Mouse (Mus musculus) heart, embryonic 13.5 days (tissue): ENCODE data around the gene Ptprm. TPM values are rescaled to one million over a fixed set of nuclear protein-coding genes. Genes with fewer than 3 reads are reported as not detected.
"Not testable (repeated sequence)": the region's sequence is repeated elsewhere in the genome, so short reads cannot be mapped to it uniquely, and the experiment has no call there.

ENCODE experiments used
- ATAC-seq: fragments of 200-750 bp; cut with Nextera tagmentation; 2 replicates; pipeline ENCODE4 v1.8.0; 2017; ENCODE audit warnings: moderate TSS enrichment; ENCODE audit not compliant: insufficient number of reproducible peaks, low FRiP score, low TSS enrichment; ENCODE audit errors: extremely low read depth
- H3K27ac ChIP-seq: fragments of 300-500 bp; sonication (generic); replicated peaks from 2 replicates; pipeline ENCODE4 v1.5.1; 2015; ENCODE audit warnings: moderate library complexity, mild to moderate bottlenecking, inconsistent platforms
- H3K27me3 ChIP-seq: fragments of 300-500 bp; sonication (generic); replicated peaks from 2 replicates; pipeline ENCODE4 v1.6.1; 2015; ENCODE audit warnings: mild to moderate bottlenecking, inconsistent platforms
- H3K36me3 ChIP-seq: fragments of 300-500 bp; sonication (generic); 2 replicates; pipeline ENCODE4 v1.6.1; 2015; ENCODE audit warnings: mild to moderate bottlenecking, inconsistent platforms
- H3K4me1 ChIP-seq: fragments of 300-500 bp; sonication (generic); 2 replicates; pipeline ENCODE4 v1.6.1; 2015; ENCODE audit warnings: inconsistent platforms
- H3K4me2 ChIP-seq: fragments of 300-500 bp; sonication (generic); 2 replicates; pipeline ENCODE4 v1.6.1; 2015; ENCODE audit warnings: inconsistent platforms, mild to moderate bottlenecking, moderate library complexity
- H3K4me3 ChIP-seq: fragments of 300-500 bp; sonication (generic); 2 replicates; pipeline ENCODE4 v1.5.1; 2015; ENCODE audit warnings: moderate library complexity, mild to moderate bottlenecking, inconsistent platforms
- H3K9ac ChIP-seq: fragments of 300-500 bp; sonication (generic); 2 replicates; pipeline ENCODE4 v1.6.1; 2015; ENCODE audit warnings: inconsistent platforms, mild to moderate bottlenecking, moderate library complexity
- H3K9me3 ChIP-seq: fragments of 300-500 bp; sonication (generic); 2 replicates; pipeline ENCODE4 v1.6.1; 2016; ENCODE audit warnings: inconsistent platforms
- WGBS: fragments of 180-500 bp; shearing (Covaris S2); methylation state at CpG from one replicate; pipeline ENCODE4 v1.1.7; 2015; ENCODE audit warnings: mixed read lengths; 5-methylcytosine and 5-hydroxymethylcytosine counted together
- polyA plus RNA-seq: library from polyadenylated mRNA; unstranded; fragments of >200 nt; fragmentation: Nextera tagmentation; extraction: Ambion mirVana; gene quantifications from 2 replicates; pipeline ENCODE4 v1.2.1, GENCODE M21; 2015

Gene Ptprm
- polyA plus RNA-seq, 1 experiment from 2014 or later: 12.7 TPM

- no peak overlapping the region for H3K9ac ChIP-seq
- no peak overlapping the region for H3K27ac ChIP-seq
- WGBS: 46% methylated on average over 2 of the region's 2 CpGs
- no peak for ATAC-seq
- no peaks in the 10 kb centered on the region for H3K4me1 ChIP-seq
- H3K9me3 ChIP-seq: no peaks in the 10 kb centered on the region
- no peak overlapping the region for H3K4me2 ChIP-seq
- no peaks in the 10 kb centered on the region for H3K36me3 ChIP-seq
- no peaks in the 10 kb centered on the region for H3K27me3 ChIP-seq
- no peak overlapping the region for H3K4me3 ChIP-seq
Observed at GRCm38 (mm10) chr17:66861557-66861956, 492.7 kb downstream of the Ptprm start.

GRCm38 (mm10) chr17:66858757-66859156 is 495.5 kb downstream of the Ptprm start:
- Histone ChIP-seq H3K27ac (no peak overlapping the region), H3K27me3 (no peaks in the 10 kb centered on the region), H3K4me2 (no peak overlapping the region), H3K4me1 (no peaks in the 10 kb centered on the region), H3K4me3 (no peak overlapping the region), H3K9me3 (no peaks in the 10 kb centered on the region), H3K9ac (no peak overlapping the region), H3K36me3 (no peaks in the 10 kb centered on the region)
- no peak for ATAC-seq

- Histone ChIP-seq H3K36me3 (no peaks in the 10 kb centered on the region), H3K4me2 (no peak overlapping the region), H3K4me1 (no peaks in the 10 kb centered on the region), H3K4me3 (no peak overlapping the region), H3K9ac (no peak overlapping the region), H3K9me3 (no peaks in the 10 kb centered on the region), H3K27ac (no peak overlapping the region), H3K27me3 (no peaks in the 10 kb centered on the region)
- ATAC-seq: no peak
- 74% methylated on average over 6 of the region's 6 CpGs for WGBS
Observed at GRCm38 (mm10) chr17:66852496-66852895, 501.8 kb downstream of the Ptprm start.

GRCm38 (mm10) chr17:66847011-66847410 is 507.2 kb downstream of the Ptprm start:
- H3K4me2 ChIP-seq, H3K4me1 ChIP-seq, H3K27ac ChIP-seq, H3K27me3 ChIP-seq, H3K36me3 ChIP-seq, H3K9ac ChIP-seq, H3K9me3 ChIP-seq, ATAC-seq, H3K4me3 ChIP-seq: not testable (repeated sequence)
- WGBS: 85% methylated on average over 4 of the region's 4 CpGs

DNA sequence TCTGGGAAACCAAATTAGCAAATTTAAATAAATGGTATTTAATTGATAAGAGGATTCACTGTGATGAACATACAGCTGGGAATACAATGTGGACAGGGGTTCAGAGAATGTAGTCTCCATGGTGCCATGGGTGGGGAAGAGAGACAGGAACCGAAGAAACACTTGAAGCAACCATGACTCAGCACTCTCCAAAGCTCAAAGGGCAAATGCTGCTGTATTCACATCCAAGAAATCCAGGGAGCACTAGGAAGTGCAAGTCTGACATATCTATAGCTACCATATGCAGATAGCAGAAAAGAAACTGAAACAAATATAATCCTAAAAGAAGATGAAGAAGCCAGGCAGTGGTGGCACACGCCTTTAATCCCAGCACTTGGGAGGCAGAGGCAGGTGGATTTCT is 531.9 kb downstream of the Ptprm start:
- Histone ChIP-seq H3K9ac (no peak overlapping the region), H3K4me3 (no peak overlapping the region), H3K27me3 (no peaks in the 10 kb centered on the region), H3K27ac (no peak overlapping the region), H3K4me2 (no peak overlapping the region), H3K4me1 (no peaks in the 10 kb centered on the region), H3K9me3 (no peaks in the 10 kb centered on the region), H3K36me3 (no peaks in the 10 kb centered on the region)
- ATAC-seq: no peak
- WGBS: 69% methylated on average over 2 of the region's 2 CpGs

DNA sequence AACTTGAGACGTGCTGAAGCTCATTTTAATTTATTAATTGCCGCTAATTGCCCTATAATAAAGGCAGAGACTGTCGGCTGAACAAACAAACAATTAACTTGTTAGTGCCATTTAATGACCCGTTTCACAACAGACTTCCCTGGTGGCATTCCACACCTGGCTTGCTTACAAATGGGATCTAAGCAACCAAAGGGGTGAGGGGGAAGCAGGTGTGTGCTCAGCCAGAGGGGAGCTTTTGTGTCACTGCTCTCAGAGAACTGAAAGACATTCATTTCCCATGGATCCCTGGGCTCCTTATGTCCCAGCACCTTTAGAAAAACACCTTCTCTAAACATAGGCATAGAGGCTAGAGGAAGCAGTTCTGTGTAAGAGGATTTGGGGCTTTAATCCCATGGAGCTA is 536.9 kb downstream of the Ptprm start:
- Histone ChIP-seq H3K4me1 (no peaks in the 10 kb centered on the region), H3K27ac (no peak overlapping the region), H3K4me3 (no peak overlapping the region), H3K36me3 (no peaks in the 10 kb centered on the region), H3K4me2 (no peak overlapping the region), H3K9ac (no peak overlapping the region), H3K27me3 (no peaks in the 10 kb centered on the region), H3K9me3 (no peaks in the 10 kb centered on the region)
- 74% methylated on average over 4 of the region's 4 CpGs for WGBS
- no peak for ATAC-seq

- ATAC-seq: no peak
- H3K36me3 ChIP-seq: no peaks in the 10 kb centered on the region
- 55% methylated on average over 2 of the region's 2 CpGs for WGBS
Observed at GRCm38 (mm10) chr17:66815921-66816320, 538.3 kb downstream of the Ptprm start.

DNA sequence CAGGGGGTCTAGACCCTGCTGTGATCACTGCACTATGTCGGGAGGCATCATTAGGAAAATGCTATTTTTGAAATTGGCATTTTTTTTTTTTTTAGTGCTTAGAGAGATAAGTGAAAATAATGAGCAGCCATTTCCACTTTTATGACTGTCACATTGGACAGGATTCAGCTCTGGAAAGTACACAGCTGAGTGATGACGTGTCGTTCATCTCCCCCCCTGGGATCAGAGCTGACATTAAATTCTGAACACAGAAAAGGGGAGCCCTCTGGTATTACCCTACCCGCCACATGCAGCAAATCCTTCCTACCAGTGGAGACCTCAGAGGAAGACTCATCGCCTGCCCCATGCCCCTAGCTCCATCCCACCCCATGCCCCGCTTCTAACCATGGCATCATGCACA is 540.5 kb downstream of the Ptprm start:
- Histone ChIP-seq H3K9ac (no peak overlapping the region), H3K4me1 (no peaks in the 10 kb centered on the region), H3K4me2 (no peak overlapping the region), H3K27me3 (no peaks in the 10 kb centered on the region), H3K4me3 (no peak overlapping the region), H3K36me3 (no peaks in the 10 kb centered on the region), H3K27ac (no peak overlapping the region), H3K9me3 (no peaks in the 10 kb centered on the region)
- ATAC-seq: no peak
- WGBS: 71% methylated on average over 6 of the region's 6 CpGs

More at GRCm38 (mm10) chr17:66815921-66816320, 538.3 kb downstream of the Ptprm start:
- Histone ChIP-seq H3K9ac (no peak overlapping the region), H3K27ac (no peak overlapping the region), H3K4me3 (no peak overlapping the region), H3K4me2 (no peak overlapping the region), H3K27me3 (no peaks in the 10 kb centered on the region), H3K4me1 (no peaks in the 10 kb centered on the region), H3K9me3 (no peaks in the 10 kb centered on the region)

GRCm38 (mm10) chr17:66813346-66813745 is 540.9 kb downstream of the Ptprm start:
- 79% methylated on average over 10 of the region's 10 CpGs for WGBS
- Histone ChIP-seq H3K4me1 (no peaks in the 10 kb centered on the region), H3K9me3 (no peaks in the 10 kb centered on the region), H3K36me3 (no peaks in the 10 kb centered on the region), H3K27ac (no peak overlapping the region), H3K27me3 (no peaks in the 10 kb centered on the region), H3K4me2 (no peak overlapping the region), H3K9ac (no peak overlapping the region), H3K4me3 (no peak overlapping the region)
- ATAC-seq: no peak

- 62% methylated on average over 5 of the region's 5 CpGs for WGBS
- Histone ChIP-seq H3K4me2 (no peak overlapping the region), H3K36me3 (peaks cover 3% of the 10 kb centered on the region; the same call in 1 of the 2 replicates), H3K27me3 (no peaks in the 10 kb centered on the region), H3K27ac (no peak overlapping the region), H3K4me1 (no peaks in the 10 kb centered on the region), H3K9ac (no peak overlapping the region), H3K4me3 (no peak overlapping the region), H3K9me3 (no peaks in the 10 kb centered on the region)
- ATAC-seq: no peak
Observed at GRCm38 (mm10) chr17:66809786-66810185, 544.5 kb downstream of the Ptprm start.

DNA sequence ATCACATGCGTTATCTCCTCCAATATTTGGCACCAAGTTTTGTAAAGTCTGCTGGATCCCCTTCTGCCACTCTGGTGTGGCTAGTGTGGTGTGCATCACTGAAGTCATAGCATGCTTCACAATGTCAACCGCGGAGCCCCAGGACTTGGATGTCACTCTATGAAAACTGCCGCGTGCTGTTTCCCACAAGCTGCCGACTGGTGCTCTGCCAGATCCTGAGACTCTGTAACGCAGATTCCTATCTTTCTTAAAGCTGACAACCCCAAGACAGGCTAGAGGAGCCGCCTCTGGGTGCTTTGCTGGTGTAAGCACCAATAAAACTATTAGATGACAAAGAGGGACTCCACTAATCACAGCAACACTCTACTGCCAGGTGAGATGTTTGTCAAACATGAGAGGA is 546.1 kb downstream of the Ptprm start:
- 80% methylated on average over 8 of the region's 8 CpGs for WGBS
- no peak overlapping the region for H3K4me2 ChIP-seq
- no peak for ATAC-seq

GRCm38 (mm10) chr17:66801831-66802687 is 552.2 kb downstream of the Ptprm start:
- H3K9me3 ChIP-seq: no peaks in the 10 kb centered on the region
- H3K27me3 ChIP-seq: no peaks in the 10 kb centered on the region
- no peak overlapping the region for H3K4me3 ChIP-seq
- no peaks in the 10 kb centered on the region for H3K4me1 ChIP-seq
- no peak overlapping the region for H3K4me2 ChIP-seq
- no peak for ATAC-seq
- H3K9ac ChIP-seq: no peak overlapping the region
- H3K27ac ChIP-seq: no peak overlapping the region
- no peaks in the 10 kb centered on the region for H3K36me3 ChIP-seq
- WGBS: 61% methylated on average over 10 of the region's 10 CpGs

More for the DNA sequence above, 546.1 kb downstream of the Ptprm start:
- Histone ChIP-seq H3K9me3 (no peaks in the 10 kb centered on the region), H3K27me3 (no peaks in the 10 kb centered on the region), H3K27ac (no peak overlapping the region), H3K36me3 (peaks cover 3% of the 10 kb centered on the region; the same call in 1 of the 2 replicates), H3K9ac (no peak overlapping the region), H3K4me3 (no peak overlapping the region), H3K4me1 (no peaks in the 10 kb centered on the region)
